Mouse (Mus musculus) heart, postnatal 10 days (tissue): ENCODE results near the gene Drd2. TPM values are rescaled to one million over a fixed set of nuclear protein-coding genes. Genes with fewer than 3 reads are reported as not detected.
A peak's percentile ranks its signal among the peaks of the same experiment; 100 is the strongest.

Source experiments
- DNase-seq, 2 experiments: peaks; one replicate each; pipeline ENCODE4 v3.0.0; 2021
- intact Hi-C: fragments of 180-260 bp; cut with DNase I; formaldehyde crosslinking; loops from one replicate; pipeline ENCODE4 v1.15.1; 2025
- total RNA-seq, 2 experiments: library from RNA; stranded (reverse); gene quantifications; 2 replicates each; pipeline ENCODE4 v1.2.3; 2021

The Drd2 gene
- total RNA-seq, result 1 to 10 TPM in 1 of 2 experiments, under 1 TPM in 1; 0.91 to 1.2 TPM

- peak; percentile 13 to 28 for DNase-seq
- intact Hi-C loops, result no loop called here
Measured at GRCm38 (mm10) chr9:49340136-49341043, at the start of gene Drd2. TSS of gene Drd2 (plus strand) at chr9:49340627.

GRCm38 (mm10) chr9:49295101-49295500 lies 45.3 kb upstream of the Drd2 start:
- intact Hi-C loops, result no loop called here

DNA sequence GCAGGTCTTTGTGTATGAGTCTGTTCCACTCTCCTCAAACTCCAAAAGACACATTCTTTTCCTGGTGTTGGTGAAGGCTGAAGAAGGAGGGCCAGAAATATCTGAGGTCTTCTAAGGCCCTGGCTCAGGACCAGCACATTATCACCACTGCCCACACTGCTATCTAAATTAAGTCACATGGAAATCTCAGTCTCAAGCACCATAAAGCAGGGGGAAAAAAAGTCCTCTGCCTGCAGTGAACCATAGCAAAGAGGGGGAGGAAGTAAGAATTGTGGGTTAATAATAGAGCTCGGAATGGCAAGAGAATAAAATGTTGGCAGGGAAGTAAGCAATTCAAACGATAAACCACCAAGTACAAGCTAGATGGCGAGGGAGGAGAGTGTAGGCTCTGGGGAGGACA lies 32.9 kb upstream of the Drd2 start:
- intact Hi-C loops, result no loop called here
- peak; percentile 30 to 31 for DNase-seq

More at GRCm38 (mm10) chr9:49295101-49295500, 45.3 kb upstream of the Drd2 start:
- DNase-seq, result no peak

GRCm38 (mm10) chr9:49310821-49311220 lies 29.6 kb upstream of the Drd2 start:
- DNase-seq, result no peak
- intact Hi-C loops, result no loop called here

DNA sequence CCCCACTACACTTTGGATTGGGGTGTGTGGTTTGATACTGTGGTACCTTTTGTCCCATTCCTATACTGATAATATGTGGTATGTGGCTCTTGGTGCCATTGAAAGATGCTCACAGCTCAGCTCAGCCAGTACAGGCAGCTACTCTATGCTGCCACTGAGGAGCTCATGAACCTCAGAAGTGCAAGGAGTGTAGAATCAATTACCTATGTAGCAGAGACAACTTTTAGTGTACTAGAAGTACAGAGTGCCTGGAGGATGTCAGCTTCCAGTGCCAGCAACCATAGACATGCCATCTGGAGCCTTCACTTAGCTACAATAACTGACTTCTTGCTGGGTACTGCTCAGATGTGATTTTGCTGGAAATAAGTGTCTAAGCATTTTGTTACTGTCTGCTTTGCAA lies 21.8 kb upstream of the Drd2 start:
- no peak for DNase-seq

GRCm38 (mm10) chr9:49341044-49341365 lies 578 bp downstream of the Drd2 start:
- peak; percentile 60 to 74 for DNase-seq
- intact Hi-C loops, result no loop called here

More for the DNA sequence above, 21.8 kb upstream of the Drd2 start:
- intact Hi-C loops, result no loop called here

GRCm38 (mm10) chr9:49365763-49366162 lies 25.3 kb downstream of the Drd2 start:
- intact Hi-C loops, result no loop called here
- no peak for DNase-seq

DNA sequence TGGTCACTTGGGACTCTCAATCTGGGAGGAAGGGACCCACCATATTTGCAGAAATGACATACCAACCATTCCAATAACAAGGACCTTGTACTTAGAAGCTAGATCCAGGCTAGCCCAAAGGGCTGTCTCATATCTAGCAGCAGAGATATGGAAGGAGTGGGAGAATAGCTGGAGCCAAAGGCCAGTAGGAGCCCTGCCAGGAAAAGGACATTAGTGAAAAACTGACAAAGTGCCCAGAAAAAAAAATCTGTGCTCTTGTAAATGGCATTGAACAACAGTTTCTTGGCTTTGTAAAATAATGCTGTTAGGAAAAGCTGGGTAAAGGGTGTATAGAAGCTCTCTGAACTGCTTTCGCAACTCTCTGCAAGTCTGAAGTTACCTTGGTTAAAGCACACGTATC lies 33.5 kb downstream of the Drd2 start:
- intact Hi-C loops, result no loop called here
- no peak for DNase-seq

- intact Hi-C loops, result no loop called here
- DNase-seq, result peak; percentile 38 to 54
Measured at GRCm38 (mm10) chr9:49379962-49380361, 39.5 kb downstream of the Drd2 start.

- intact Hi-C loops, result no loop called here
Measured at GRCm38 (mm10) chr9:49384041-49384440, 43.6 kb downstream of the Drd2 start.

GRCm38 (mm10) chr9:49384855-49385254 lies 44.4 kb downstream of the Drd2 start:
- peak in 1 of 2 experiments; percentile 11 for DNase-seq
- intact Hi-C loops, result loop anchor here (5.0 kb wide), 1 partner anchor 102 kb away; the partner anchor contains the start of gene Ttc12

More at GRCm38 (mm10) chr9:49384041-49384440, 43.6 kb downstream of the Drd2 start:
- DNase-seq, result no peak

DNA sequence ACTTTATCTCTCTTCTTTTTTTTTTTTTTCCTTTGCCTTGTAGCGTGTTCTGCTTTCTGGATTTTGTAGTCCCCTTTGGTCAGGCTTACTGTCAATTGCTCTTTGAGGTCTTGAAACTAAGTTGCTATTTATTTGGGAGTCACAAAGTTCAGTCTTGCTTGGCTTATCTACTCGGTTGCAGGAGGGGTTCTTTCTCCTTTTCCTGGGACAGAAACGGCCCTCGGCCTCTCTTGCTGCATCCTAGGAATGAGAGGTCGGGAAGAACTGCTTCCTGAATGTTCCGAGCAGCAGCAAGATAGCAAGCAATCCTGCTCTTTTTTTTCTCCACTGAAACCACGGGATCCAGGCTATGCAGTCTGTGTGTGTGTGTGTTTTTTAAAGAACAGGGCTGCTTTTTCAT lies 44.9 kb downstream of the Drd2 start:
- peak; percentile 58 to 60 for DNase-seq

DNA sequence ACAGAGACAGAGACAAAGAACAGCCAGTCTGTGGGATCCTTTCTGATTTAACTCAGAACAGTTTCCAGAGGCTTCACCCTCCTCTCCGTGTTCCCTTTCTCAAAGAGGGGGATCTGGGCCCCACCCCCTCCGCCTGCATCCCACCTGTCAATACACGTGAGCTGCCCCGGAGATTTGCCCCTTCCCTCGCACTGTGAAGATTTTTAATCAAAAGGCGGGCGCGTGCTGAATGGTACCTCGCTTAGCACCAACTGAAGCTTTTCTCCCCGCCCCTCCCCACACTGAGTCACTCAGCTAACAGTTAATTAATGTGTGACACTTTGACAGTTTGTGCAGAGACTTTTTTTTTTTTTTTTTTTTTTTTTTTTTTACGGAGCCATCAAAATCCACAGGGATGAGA lies 45.7 kb downstream of the Drd2 start:
- peak; percentile 16 to 20 for DNase-seq
- intact Hi-C loops, result loop anchor here (5.0 kb wide), 1 partner anchor 101 kb away; the partner anchor contains the start of gene Ttc12

More for the DNA sequence above, 44.9 kb downstream of the Drd2 start:
- intact Hi-C loops, result loop anchor here (5.0 kb wide), 1 partner anchor 102 kb away; the partner anchor contains the start of gene Ttc12

DNA sequence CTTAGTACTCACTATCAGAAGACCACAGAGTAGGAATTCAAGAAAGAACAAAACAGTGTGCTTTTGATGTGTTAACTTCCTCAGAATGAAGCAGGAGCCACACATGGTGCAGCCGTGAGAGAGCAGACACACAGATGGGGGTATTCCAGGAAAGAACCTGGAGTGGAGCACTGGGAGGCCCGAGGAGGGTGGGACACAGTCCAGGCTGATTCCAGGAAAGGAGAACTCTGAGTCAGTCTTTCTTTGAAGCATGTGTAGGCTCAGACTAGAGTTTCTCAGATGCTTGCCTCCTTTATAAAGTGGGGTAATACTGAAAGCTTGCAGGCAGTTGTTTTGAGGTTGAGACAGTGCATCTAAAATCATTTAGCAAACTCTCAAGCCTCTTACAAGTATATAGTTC lies 51.8 kb downstream of the Drd2 start:
- intact Hi-C loops, result no loop called here
- no peak for DNase-seq

DNA sequence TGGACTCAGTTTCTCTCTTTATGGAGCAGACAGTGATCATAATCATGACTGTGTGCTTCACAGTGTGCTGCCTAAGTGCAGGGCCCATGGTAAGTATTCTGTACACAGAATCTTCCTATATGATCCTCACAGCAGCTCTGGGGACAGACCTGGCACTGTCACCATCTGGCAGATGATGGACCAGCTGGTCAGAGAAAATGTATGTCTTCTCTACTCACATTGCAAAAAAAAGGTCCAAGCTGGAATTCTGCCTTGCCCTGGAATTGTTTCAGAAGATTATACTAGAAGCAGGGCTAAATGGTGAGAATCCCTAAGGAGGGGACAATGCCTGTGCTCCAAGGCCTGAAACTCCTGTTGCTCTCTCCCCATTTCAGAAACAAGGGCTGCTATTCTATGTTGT lies 55.6 kb downstream of the Drd2 start:
- intact Hi-C loops, result no loop called here
- no peak for DNase-seq

- intact Hi-C loops, result no loop called here
- DNase-seq, result no peak
Measured at GRCm38 (mm10) chr9:49403711-49404110, 63.3 kb downstream of the Drd2 start.

- intact Hi-C loops, result no loop called here
- DNase-seq, result no peak
Measured at GRCm38 (mm10) chr9:49407028-49407427, 66.6 kb downstream of the Drd2 start.

DNA sequence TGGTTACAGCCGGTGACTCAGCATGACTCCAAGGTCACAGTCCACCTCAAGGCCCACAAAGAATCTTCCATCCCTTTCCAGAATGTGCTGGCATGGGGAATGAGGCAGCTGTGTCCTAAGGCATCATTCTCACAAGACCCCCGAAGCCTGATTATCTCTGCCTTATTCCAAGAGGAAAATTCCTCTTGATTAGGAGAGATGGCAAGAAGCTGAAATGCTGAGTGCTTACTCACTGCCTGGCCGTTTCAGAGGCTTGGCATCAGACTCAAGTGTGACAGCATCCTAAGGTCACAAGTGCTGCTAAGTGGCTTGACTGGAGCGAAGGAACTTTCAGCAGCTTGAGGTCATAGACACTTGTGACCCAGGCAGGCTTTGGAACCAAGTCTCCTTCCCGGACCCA lies 70.2 kb downstream of the Drd2 start:
- intact Hi-C loops, result no loop called here
- DNase-seq, result no peak

DNA sequence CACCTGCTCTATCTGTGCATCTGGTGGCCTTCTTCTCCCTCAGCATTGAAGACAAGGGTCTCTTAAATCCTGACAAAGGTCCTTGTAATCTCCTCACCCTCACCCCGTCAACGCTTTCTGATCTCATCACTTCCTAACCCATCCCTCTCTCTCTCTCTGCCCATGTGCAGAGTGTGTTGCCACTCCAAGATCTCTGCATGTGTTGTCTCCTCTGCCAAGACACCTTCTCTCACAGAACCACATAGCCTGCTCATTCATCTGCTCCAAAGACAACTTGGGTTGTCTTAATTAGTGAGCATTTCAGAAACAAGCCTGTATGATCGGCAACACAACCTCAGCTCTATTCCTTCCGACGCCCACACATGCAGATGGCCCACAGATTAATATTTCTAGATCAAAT lies 83.4 kb downstream of the Drd2 start:
- DNase-seq, result no peak
- intact Hi-C loops, result no loop called here

GRCm38 (mm10) chr9:49425585-49425984 lies 85.2 kb downstream of the Drd2 start:
- no peak for DNase-seq
- intact Hi-C loops, result no loop called here

DNA sequence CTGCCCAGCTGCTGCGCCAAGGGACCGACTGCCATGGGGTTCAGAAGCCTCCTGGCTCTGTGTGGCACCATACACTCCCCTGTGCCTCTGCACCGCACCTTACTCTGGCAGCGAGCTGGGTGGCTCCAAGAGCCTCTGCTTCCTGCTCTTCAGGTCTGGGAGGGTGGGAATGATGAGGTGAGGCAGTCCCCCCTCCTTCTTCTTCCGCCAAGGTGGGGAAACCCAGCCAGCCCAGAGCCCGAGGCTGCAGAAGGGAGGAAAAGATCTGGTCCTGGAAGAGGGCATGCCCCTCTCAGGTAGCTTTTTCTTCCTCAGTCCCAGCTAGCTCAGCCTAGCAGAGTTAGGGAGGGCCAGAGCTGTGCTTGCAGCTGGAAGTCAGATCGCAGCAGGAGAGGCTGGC lies 86.5 kb downstream of the Drd2 start, which contains the start of gene Ankk1:
Gene Ankk1, minus strand, starts transcription at position 101 of the 400 bp plus-strand sequence.
- DNase-seq, result no peak
- intact Hi-C loops, result no loop called here

DNA sequence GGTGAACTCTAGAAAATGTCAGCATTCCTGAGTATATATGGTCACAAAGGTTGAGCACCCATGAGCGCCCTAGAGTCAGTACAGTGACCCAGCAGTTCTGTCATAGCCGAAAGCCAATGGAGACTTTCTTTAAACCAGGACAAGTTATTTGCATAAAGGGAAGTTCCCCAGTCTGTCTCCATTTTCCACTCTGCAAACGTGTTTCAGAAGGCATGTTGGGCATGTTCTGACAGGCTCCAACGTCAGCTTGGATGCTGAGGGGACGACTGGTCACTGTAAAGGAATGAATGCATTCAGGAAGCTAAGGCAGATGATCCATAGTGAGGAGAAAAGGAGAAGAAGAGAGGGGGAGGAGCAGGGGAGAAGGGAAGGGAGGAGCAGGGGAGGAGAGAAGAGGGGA lies 87.1 kb downstream of the Drd2 start:
- no peak for DNase-seq
- intact Hi-C loops, result no loop called here
